Mouse (Mus musculus) T-helper 1 cell (primary cell): ENCODE results near the gene Pmepa1.

Experiments used
- in situ Hi-C: fragments of 300-600 bp; cut with MboI, MseI; formaldehyde crosslinking; loops from one replicate; pipeline ENCODE4 v1.15.1; 2025; ENCODE audit warnings: high pct_unique_total_duplicates

The Pmepa1 gene

DNA sequence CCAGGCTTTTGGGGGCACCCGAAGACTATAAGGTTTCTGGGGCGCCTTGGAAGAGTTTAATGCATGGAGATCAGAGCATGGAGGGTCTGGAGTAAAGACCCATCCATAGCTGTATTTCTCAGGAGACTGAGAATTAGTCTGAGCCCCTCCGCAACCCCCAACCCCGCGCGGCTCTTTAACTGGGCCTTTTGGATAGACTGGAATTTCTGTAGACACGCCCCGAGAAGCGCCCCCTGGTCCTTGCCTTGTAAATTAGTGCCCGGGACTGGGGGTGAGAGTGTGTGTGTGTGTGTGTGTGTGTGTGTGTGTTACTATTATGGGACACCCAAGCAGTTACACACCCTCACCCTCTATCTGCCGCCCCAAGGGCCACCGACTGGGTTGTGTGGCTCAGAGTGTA, 526 bp upstream of the Pmepa1 start:
- in situ Hi-C loops = no loop called here

DNA sequence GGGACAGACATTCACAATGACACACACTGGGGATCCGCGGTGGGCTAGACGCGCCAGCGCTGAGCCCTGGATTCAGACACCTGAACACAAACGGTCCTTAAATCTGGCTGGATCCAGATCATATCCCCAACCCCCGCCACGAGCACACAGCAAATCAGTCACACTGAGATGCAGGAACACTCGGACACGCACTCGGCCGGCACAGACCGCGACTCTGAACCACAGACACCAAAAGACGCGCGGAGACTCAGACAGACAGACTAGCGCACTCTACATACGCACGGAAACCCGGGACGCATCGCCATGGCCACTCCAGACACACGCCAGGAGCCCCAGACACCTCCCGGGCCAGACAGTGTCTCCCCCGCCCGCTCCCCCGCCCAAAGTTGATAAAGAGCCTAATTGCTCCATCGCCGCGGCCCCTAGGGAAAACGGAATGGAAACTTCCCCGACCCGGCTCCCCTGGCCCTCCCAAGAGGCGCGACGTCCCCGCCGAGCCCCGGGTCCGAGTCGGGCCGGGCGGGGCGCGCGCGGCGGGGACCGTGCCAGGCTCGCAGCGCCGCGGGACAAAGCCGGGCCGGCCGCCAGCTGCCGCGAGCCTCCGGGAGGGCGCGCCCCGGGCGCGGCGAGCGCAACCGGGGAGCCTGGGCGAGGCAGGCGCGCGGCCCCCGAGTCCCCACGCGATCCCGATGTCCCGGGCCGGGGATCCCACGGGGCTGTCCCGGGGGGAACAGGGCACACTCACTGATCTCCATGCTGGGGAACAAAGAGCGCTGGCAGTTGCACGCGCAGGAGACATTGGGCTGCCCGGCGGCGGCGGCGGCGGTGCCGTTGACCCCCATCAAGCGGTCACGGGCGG, 761 bp downstream of the Pmepa1 start:
- in situ Hi-C loops = no loop called here

DNA sequence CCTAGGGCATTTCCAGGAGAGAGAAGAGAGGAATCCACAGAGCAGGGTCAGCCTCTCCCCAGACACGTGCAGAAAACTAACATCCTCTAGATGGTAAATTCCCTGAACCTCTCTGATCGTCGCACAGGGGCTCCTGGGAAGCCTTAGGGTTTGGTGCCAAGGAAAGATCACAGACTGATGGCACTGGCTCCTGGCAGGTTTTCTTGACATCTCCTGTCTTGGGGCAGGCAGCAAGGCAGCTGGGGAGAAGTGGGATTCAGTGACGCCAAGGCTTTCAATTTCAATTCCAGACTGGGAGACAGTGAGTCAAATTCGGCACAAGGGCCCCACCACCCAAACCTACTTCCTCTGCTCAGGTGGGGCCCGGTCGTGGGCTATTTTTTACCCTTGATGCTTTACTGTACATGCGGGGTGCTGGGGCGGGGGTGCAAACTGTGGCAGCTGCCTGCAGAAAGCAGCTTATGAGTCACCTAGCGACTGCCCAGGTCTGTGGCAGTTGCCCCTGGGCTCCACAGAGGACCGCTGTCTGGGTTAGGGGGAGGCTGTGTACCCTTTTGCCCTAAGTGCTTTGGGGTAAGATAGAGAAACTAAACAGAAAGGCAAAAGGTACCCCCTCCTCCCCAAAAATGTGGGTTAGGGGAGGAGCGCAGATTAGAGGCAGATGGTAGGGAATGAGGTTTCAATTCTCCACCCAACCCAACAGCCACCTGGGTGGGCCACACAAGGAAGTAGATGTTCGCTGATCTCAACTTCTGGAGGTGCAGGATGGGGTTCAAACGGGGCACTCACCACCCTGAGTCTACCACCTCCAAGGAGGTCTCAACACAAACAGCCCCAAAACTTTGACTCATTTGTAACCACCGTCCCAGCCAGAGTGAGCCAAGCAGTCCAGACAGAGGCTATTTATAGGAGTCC, 1.6 kb downstream of the Pmepa1 start:
- in situ Hi-C loops = no loop called here

DNA sequence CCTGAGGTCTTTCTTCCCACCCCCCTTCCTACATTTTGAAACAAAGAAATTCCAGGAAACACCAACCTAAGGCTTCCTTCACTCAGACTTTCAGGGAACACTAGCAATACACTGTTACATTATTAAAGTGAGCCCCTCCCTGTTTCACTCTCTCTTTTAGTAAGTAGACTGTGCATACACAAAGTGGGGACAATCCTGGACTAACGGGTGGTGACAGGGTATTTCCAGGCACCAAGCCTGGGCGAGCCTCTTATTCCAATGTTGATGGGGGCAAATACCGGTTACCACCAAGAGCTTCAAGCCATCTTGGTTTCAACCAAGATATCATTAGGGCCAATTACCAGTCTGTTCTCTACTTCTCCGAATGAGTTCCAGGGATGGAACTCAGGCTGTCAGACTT, 2.4 kb downstream of the Pmepa1 start:
- in situ Hi-C loops = no loop called here

DNA sequence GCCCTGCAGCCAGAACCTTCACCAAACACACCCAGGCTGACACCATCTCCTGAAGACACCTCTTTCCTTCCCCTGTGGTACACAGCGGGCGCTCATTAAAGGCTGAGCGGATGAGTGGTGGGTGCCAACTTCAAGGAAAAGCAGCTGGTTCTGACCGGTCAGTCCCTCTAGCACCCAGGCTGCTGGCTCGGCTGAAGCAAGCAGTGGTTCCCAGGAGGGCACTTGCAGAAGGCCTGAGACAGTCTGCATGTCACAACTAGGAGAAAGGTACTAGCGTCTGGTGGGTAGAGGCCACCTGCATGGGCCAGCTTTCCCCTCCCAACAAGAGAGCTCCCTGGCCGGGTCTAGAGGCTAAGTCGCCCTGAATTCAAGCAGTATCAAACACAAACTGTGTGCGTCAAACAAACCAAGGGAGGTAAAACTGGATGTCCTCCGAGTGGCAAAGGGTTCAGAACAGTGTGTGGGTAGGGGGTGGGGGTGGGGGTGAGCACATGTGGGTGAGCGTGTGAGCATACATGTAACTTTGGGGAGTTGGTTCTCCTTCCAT, 3.9 kb downstream of the Pmepa1 start:
- in situ Hi-C loops = no loop called here

DNA sequence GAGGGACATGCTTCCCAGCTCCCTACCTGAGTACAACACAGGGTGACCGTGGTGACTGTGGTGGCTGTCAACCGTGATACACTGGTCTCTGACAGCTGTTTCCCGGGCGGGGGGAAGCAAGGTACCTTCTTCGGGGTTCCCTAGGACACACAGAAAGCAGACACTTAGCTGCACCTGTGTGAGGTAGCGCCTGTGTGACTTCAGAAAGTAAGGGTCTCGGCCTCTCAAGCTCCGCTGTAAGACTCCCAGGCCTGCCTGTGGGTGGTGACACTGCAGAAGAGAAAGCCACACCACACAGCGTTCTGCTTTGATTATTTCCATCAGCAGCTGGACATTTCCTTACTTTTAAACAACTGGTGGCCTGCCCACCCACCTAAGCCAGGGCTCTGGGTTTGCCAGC, 4.8 kb downstream of the Pmepa1 start:
- in situ Hi-C loops = no loop called here

DNA sequence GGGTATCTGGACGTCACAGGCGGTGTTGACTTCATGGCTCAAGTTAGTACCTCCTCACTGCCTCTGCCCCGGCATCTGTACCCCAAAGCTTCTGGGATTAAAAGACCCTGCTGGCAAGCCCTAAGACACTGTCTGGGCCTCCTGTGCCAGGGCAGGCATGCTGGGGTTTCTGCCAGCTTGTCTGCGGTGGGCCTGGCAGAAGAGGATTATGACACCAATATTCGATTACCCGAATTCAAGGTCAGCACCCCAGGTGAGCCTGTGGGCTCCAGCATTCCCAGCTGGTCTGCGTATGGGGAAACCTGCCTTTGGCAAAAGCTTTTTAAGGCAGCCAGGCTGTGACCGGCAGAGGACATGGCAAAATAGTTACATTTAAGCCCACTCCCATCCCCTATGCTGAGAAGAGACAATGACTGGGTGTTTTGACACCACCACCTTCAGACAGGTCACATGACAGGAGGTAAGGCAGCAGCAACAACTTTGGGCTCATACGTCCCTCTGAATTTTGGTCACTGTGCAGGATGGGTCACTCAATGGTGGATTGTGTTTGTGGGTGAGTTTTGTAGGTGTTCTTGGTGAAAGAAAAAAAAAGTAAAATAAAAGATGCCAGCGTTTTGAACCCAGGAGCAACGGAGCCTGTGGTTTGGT, 5.6 kb downstream of the Pmepa1 start:
- in situ Hi-C loops = no loop called here

DNA sequence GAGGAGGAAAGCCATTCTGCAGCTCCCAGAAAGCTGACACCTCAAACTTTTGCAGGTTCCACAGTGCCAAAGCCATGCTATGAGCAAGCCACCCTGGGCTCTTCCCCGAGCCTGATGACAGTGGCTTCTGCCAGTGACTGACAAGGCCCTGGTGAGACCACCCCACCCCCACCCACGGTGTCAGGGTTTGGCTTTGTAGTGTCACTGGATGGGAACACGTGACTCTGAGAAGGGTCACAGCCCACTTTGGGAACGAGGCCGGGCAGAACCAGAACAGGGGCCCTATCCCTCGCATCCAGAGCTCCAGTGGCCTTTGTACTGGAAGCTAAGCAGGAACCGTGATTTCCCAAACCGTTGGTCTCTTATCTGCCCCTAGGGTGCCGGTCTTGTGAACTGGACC, 6.1 kb downstream of the Pmepa1 start:
- in situ Hi-C loops = no loop called here

DNA sequence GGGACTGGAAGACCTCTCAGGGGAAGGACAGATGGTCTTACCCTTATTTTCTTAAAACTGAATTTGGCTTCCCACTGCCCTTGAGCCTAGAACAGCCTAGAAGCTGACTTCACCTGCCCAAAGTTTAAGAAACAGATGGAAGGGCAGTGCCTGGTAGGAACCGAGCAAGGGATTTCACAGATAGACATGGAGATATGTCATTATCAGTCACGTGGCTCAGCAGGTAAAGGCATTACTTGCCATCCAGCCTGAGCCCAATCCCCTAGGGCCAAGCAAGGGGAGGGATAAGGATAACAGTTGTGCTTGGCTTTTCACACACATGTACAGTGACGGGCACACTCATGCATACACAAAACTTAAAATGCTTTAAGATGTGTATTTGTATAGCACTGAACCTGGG, 8.8 kb downstream of the Pmepa1 start:
- in situ Hi-C loops = no loop called here

DNA sequence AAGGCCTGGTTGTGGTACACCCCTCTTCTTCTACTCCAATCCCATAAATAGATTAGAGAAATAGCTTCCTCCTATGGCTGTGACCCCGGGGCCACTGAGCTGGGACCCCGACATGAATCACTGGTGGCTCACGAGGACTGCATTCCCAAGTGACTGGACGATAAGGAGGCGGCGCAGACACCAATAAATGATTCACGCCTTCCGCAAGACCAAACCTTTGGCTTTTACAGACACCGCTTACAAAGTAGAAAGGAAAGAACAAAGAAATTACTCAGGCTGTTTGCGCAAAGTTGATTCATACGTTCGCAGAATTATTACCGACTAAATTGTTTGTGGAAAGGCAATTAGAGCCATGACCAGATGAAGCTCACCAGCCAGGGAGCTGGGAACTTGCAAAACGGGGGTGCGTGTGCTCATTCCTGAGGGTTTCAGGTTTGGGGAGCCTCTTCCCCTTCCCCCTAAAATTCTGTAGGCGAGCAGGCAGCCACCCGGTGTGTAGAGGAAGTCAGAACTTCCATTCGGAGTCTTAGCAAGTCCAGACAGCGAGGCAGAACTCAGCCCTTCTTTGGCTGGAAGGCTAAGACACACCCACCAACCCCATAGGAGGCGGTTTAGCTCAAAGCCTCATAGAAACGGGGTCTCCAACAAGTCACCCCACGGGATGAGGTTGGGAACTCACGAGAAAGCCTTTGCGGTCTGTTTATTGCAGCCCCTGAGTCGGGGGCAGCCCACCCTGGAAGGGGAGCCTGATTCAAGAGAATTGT, 9.8 kb downstream of the Pmepa1 start:
- in situ Hi-C loops = no loop called here

DNA sequence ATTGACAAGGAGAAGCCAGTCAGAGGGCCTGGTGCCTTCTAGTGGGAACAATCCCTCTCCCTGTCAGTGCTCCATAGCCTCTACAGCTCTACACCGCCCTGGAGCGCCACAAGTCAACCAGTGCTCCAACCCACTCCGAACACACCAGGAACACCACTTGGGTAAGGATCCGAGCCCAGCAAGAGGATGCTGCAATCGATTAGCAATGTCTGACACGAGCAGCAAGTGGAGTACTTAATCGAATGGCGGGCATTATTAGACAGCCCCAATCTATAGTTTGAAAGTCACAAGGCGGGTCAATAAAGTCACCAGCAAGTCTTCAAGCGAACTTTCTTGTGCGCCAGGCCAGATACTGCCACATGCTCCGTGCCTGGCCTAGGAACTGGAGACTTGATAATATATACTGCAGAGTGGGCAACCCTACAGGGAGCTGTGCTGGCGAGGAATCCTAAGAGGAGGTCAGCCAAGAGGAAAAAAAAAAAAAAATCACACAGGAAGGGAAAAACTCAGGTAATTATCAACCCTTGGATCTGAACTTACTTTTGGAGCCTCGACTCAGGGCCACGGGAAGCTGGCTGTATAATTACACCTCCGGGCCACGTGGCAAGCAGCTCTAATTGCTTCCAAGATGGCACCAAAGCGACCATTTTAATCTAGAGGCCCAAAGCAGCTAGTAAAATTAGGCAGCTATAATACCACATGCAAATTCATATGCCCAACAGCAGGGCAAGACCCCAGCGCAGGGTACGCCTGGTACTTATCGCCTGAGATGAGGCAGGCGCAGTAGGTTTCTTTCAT, 10.7 kb downstream of the Pmepa1 start:
- in situ Hi-C loops = no loop called here

DNA sequence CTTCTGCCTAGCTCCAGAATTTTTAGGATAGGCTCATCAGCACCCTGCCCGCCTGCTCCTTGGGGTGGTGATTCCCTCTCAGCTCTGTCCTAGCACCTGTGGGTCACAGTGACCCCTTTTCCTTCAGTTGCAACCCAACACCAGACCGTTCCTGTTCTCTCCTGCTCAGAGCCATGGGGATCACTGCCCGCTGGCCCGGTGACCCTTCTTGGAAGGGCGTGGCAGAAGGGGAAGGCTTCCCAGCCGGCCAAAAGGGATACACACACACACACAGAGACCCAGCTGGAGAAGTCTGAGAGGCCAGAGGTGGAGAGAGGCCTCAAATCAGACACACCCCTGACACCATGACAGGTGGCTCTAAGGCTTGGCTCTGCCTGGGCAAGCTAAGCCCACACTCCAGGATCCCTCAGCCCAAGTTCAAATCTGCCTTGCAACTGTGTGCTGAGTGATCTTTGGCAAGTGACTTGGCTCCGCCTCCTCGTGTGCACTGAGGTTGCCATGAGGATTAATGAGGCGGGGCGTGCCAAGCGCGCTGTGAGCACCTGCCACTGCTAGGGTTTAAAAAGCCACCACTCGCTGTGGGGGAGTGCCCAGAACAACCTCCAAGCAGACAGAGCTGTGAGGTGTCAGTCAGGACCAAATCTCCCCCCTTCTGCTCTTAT, 11.7 kb downstream of the Pmepa1 start:
- in situ Hi-C loops = no loop called here

DNA sequence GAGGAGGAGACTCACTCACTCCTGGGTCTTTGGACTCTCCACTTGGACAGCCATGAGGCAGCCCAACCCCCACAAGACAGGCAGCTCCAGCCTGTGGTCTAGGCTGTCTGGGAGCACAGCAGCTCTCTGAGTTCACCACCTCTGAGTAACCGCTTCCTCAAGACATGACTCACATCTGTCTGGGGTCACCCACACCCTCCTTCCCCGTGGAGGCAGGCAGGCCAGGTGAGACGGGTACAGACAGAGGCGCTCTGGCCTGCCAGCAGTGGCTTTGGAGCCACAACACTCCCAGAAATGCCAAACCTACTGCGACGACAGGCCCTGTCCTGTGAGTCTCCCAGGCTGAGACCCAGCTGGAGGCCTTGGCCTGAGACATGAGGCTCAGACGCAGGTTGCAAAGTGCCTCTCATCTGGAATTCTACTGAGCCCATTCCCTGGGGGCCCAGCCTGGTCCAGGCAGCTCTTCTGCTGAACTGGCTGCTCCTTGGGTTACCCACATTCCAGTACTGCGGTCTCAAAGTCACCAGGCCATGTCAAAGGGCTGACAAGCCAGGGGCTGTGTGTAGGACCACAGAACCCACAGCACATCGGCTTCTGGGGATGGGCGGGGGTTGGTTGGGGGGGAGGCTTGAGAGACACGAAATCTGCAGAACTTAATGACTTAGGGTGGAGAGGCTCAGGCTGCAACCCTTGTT, 12.6 kb downstream of the Pmepa1 start:
- in situ Hi-C loops = no loop called here

DNA sequence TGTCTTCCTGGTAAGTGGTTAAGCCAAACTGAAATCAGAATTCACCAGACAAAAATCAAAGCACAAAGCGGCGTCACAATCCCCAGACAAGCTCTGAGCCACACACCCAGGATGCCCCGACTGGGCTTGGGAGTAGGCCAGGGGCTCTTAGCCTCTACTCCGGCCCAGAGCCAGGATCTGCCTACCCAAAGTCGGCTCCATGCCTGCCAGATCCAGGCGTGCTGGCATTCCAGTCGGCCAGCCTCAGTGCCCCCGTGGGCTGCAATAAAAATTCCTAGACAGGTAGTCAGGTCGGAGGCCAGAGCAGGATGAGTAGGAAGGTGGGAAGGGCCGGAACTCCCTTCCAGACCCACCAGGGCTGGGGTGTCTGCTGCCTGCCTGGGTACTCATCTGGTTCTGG, 14.8 kb downstream of the Pmepa1 start:
- in situ Hi-C loops = no loop called here

DNA sequence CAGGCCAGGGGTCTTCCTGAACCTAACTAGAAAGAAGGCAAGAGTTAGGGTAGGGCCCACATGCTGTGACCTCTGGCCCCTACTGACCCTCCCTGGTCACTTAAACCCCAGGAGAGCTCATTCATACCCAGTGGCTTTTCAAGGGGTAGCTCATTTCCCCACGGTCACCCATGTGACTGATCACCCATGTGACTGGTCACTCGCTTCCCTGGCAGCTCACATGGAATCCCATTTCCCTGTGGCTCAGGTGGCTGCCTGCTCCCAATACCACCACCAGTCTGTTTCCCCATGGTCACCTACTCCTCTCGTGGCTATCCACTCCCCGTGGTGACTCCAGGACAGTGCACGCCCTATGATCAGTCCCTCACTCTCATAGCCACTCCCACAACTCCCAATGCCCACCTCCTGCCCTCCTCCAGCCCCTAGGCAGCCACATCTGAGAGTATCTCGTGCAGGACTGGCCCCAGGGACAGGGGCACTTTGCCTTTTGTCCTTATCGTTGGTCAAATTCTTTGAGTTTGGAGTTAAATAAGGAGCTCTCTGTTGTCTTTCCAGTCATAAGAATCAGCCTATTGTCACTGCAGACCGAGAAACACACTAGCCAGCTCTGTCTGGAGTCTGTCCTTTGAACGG, 17.8 kb downstream of the Pmepa1 start:
- in situ Hi-C loops = no loop called here

DNA sequence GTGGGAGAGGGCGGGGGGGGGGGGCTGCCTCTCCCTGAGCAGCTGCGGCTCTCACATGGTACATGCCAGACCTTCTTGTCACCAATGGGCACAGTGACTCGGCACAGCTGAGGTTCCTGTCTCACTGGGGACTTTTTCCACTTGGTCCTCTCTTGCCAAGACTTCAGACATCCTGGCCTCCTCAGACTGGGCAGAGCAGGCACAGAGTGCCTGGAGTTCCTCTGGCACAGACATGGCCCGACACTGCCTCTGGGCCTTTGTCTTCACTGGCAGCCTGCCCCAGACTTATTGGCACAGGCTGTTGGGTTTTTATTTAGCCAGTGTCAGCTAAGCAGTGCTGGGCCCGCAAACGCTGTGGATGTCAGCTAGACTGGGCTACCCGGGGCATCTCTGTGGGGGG, 18.7 kb downstream of the Pmepa1 start:
- in situ Hi-C loops = no loop called here

DNA sequence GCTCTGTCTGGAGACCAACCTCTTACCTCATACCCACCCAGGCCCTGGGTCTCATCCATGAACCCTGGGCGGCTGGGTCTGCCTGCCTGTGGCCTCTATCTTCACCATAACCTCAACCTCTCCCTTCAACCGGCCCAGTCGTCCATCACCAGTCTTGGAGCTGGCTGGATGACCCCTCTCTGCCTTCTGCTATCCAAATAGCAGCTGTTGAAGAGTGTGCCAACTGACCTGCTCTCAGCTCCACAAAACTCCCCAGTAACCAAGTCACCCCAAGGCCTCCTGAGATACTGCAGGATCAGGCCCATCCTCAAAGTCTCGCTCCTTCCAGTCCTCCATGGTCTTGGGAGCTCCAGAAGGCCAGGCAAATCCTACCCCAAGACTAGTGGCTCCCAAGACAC, 19.8 kb downstream of the Pmepa1 start:
- in situ Hi-C loops = no loop called here

DNA sequence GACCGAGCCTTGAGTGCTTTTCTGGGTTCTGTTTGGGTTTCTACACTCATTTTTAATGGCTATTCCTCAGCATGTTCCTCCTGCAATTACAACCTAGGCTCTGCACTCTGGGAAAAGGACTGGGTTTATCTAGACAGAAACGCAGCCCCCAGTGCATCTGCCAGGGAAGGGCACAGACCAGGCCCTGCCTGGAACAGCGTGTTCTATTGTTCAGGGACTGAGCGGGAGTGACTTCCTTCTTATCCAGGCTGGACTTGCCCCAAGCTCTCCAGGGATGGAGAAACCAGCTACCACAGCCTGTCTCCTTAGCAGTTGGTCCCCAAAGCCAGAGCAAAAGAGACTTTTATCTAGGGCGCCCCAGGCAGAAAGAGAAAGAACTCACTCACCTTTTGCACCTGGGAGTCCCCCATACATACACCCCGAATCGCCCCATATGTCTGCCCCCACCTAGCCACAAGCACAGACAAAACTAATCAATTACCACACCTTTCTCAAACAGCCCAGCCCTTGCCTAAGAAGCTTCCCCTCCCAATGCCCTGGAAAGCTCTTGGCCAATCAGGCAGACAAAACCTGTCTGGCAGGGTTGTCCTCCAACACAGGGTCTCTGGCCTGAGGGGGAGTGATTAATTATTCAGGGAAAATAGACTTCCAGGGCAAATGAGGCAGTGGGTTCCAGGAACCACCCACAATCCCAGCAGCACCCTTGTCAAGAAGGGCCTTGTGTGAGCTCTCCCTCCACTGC, 20.4 kb downstream of the Pmepa1 start:
- in situ Hi-C loops = no loop called here
